Mouse (Mus musculus) thymus, adult 2 months (tissue): ENCODE results near the gene Zfhx3. TPM values are rescaled to one million over a fixed set of nuclear protein-coding genes. Genes with fewer than 3 reads are reported as not detected.

Source experiments
- DNase-seq: peaks from one replicate; pipeline ENCODE4 v3.0.0; 2021
- H3K27ac ChIP-seq: fragments of 200-500 bp; 2 replicates; pipeline ENCODE4 v1.5.1; 2012; ENCODE audit warnings: low read length, control low read depth; ENCODE audit not compliant: control insufficient read depth, insufficient read depth
- H3K27me3 ChIP-seq: fragments of 200-500 bp; 2 replicates; pipeline ENCODE4 v1.6.1; 2012; ENCODE audit warnings: mild to moderate bottlenecking, low read length, moderate library complexity, mixed read lengths; ENCODE audit not compliant: control insufficient read depth, insufficient read depth
- H3K36me3 ChIP-seq: fragments of 200-500 bp; 2 replicates; pipeline ENCODE4 v1.6.1; 2012; ENCODE audit warnings: mild to moderate bottlenecking, low read length, moderate library complexity; ENCODE audit not compliant: control insufficient read depth, insufficient read depth
- H3K4me1 ChIP-seq: fragments of 200-500 bp; replicated peaks from 2 replicates; pipeline ENCODE4 v1.6.1; 2012; ENCODE audit warnings: low read length; ENCODE audit not compliant: control insufficient read depth, insufficient read depth
- H3K4me3 ChIP-seq: fragments of 200-500 bp; 2 replicates; pipeline ENCODE4 v1.5.1; 2012; ENCODE audit warnings: mild to moderate bottlenecking, low read length, control low read depth, moderate library complexity; ENCODE audit not compliant: control insufficient read depth, insufficient read depth
- CTCF ChIP-seq: fragments of 200-500 bp; IDR thresholded peaks from 2 replicates; pipeline ENCODE4 v1.5.1; 2012; ENCODE audit warnings: mild to moderate bottlenecking, control low read depth, low read length, moderate library complexity, borderline replicate concordance; ENCODE audit not compliant: control insufficient read depth, poor library complexity, insufficient read depth; ENCODE audit errors: extremely low read depth
- POLR2A ChIP-seq: fragments of 200-500 bp; IDR thresholded peaks from 2 replicates; pipeline ENCODE4 v1.6.1; 2012; ENCODE audit warnings: mild to moderate bottlenecking, low read length, control low read depth, moderate library complexity; ENCODE audit not compliant: control insufficient read depth, poor library complexity, insufficient read depth; ENCODE audit errors: extremely low read depth
- WGBS: fragments of 180-500 bp; shearing (Covaris S2); methylation state at CpG from one replicate; pipeline ENCODE4 v1.1.7; 2018; 5-methylcytosine and 5-hydroxymethylcytosine counted together
- polyA plus RNA-seq: library from polyadenylated mRNA; depleted of rRNA; stranded (reverse); fragments of >200 nt; gene quantifications from 2 replicates; pipeline ENCODE4 v1.2.3, GENCODE M21; 2012

The Zfhx3 gene
- polyA plus RNA-seq, 1 experiment, result 1.1 TPM

DNA sequence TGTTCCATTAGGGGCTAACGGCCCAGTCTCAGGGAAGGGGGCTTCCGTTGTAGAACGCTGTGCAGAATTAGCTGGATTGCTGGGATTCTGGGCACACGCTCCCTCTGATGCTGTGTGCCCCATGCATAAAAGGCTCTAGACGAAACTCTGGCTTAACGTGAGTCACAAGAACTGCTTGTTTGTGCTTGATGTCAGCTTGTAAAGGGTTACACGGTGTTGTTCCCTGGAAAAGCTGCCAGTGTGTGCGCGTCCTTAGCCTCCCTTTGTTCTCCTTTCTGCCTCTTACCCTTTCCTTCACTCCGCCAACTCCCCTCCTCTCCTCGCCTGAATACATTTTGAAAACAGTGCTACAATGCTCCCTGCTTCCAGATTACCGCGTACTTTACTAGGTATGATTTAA lies 1001.9 kb downstream of the Zfhx3 start:
- TF ChIP-seq POLR2A (no peak), CTCF (no peak)
- Histone ChIP-seq H3K27ac (no peak overlapping the region), H3K4me1 (no peaks in the 10 kb centered on the region), H3K36me3 (no peaks in the 10 kb centered on the region), H3K4me3 (no peak overlapping the region), H3K27me3 (no peaks in the 10 kb centered on the region)
- no peak for DNase-seq
- 97% methylated on average over 13 of the region's 13 CpGs for WGBS

DNA sequence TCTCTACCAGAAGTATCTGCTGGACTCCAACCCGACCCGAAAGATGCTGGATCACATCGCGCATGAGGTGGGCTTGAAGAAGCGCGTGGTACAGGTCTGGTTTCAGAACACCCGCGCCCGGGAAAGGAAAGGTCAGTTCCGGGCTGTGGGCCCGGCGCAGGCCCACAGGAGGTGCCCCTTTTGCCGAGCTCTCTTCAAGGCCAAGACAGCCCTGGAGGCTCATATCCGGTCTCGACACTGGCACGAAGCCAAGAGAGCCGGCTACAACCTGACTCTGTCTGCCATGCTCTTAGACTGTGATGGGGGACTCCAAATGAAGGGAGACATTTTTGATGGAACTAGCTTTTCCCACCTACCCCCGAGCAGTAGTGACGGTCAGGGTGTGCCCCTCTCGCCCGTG lies 1007.9 kb downstream of the Zfhx3 start:
- Histone ChIP-seq H3K4me3 (no peak overlapping the region), H3K27me3 (no peaks in the 10 kb centered on the region), H3K27ac (no peak overlapping the region), H3K36me3 (no peaks in the 10 kb centered on the region), H3K4me1 (no peaks in the 10 kb centered on the region)
- 98% methylated on average over 21 of the region's 21 CpGs for WGBS
- DNase-seq, result no peak
- TF ChIP-seq POLR2A (no peak), CTCF (no peak)

DNA sequence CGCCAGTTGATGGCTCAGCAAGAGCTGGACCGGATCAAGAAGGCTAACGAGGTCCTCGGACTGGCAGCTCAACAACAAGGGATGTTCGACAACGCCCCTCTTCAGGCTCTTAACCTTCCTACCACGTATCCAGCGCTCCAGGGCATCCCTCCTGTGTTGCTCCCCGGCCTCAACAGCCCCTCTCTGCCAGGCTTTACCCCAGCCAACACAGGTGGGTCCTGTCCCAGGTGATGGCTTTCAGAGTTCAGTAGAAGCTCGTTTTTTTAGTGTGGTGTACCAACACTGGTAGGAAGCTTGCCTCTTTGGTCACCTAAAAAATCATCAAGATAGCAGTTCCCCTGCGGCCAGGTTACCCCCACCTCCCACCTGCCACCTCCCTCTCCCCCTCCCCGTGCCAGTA lies 1009.1 kb downstream of the Zfhx3 start:
- Histone ChIP-seq H3K36me3 (no peaks in the 10 kb centered on the region), H3K27me3 (no peaks in the 10 kb centered on the region), H3K27ac (no peak overlapping the region), H3K4me3 (no peak overlapping the region), H3K4me1 (no peaks in the 10 kb centered on the region)
- WGBS, result 93% methylated on average over 12 of the region's 12 CpGs
- no peak for TF ChIP-seq POLR2A
- DNase-seq, result no peak

DNA sequence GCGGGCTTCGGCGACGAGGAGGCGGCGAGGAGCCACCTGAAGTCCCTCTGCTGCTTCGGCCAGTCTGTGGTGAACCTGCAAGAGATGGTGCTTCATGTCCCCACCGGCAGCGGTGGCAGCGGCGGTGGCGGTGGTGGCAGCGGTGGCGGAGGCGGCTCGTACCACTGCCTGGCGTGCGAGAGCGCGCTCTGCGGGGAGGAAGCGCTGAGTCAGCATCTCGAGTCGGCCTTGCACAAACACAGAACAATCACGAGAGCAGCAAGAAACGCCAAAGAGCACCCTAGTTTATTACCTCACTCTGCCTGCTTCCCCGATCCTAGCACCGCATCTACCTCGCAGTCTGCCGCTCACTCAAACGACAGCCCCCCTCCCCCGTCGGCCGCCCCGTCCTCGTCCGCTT lies 1014.0 kb downstream of the Zfhx3 start:
- DNase-seq, result peak; percentile 14

DNA sequence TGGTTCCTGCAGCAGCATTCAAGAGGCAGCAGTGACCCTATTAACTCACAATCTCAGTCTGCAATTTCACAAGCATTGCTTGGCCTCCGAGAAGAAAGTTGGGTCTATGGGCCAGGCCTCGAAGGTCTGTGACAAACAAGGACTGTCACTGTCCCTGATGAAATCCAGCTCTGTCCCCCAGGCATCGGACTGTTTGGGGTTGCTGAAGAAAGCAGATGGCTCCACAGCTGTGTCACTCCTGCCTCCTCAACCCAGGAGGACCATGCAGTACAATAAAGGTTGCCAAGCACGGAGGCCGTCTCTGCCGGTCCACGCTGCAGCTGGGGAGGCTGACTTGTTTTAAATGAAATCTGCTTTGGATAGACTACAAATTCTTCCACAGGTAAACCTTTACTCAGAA lies 1020.1 kb downstream of the Zfhx3 start:
- no peaks in the 10 kb centered on the region for H3K36me3 ChIP-seq
- no peak overlapping the region for H3K27ac ChIP-seq
- WGBS, result 83% methylated on average over 7 of the region's 7 CpGs
- no peak for DNase-seq
- TF ChIP-seq POLR2A (no peak), CTCF (no peak)
- no peaks in the 10 kb centered on the region for H3K27me3 ChIP-seq
- no peak overlapping the region for H3K4me3 ChIP-seq
- no peaks in the 10 kb centered on the region for H3K4me1 ChIP-seq

More for the DNA sequence above, 1014.0 kb downstream of the Zfhx3 start:
- no peaks in the 10 kb centered on the region for H3K36me3 ChIP-seq
- WGBS, result 91% methylated on average over 37 of the region's 37 CpGs
- no peak overlapping the region for H3K27ac ChIP-seq
- no peaks in the 10 kb centered on the region for H3K27me3 ChIP-seq
- no peak for TF ChIP-seq POLR2A
- TF ChIP-seq CTCF, result no peak
- no peaks in the 10 kb centered on the region for H3K4me1 ChIP-seq
- no peak overlapping the region for H3K4me3 ChIP-seq

DNA sequence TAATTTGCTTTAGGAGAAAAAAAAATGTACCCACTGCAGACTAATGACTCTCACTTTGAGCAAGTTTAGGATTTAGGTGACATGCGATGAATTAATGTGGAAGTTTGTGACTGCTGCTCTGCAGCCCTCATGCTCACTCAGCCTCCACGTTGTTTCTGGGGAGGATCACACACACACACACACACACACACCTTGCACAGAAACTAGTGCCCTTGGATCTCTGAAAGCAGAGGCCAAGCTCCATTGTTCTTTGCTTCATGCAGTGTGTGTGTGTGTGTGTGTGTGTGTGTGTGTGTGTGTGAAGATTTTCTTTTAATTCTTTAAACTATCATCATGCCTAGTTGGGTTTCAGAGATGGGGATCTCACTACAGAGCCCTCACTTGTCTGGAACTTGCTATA lies 1020.7 kb downstream of the Zfhx3 start:
- H3K27ac ChIP-seq, result no peak overlapping the region
- WGBS, result 76% methylated on average over 2 of the region's 2 CpGs
- H3K27me3 ChIP-seq, result no peaks in the 10 kb centered on the region
- H3K4me3 ChIP-seq, result no peak overlapping the region
- no peaks in the 10 kb centered on the region for H3K36me3 ChIP-seq
- no peaks in the 10 kb centered on the region for H3K4me1 ChIP-seq
- DNase-seq, result no peak
- TF ChIP-seq CTCF (no peak), POLR2A (no peak)

DNA sequence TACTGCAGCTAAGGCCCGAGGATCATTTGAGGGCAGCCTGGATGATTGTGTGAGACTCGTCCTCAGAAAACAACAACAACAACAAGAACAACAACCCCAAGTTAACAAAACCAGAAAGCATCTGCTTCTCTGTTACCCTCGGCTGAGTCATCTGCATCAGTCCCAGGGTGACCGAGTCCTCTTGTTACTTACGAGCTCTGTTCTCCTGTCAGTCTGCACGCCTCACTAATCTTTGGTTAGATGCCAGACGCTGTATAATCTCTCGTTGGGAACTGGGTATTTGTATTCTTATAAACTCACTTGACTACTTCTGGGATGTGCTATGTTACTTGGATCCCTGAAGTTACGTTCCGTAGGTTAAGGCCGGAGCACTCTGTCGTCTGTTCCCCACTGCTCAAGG lies 1023.6 kb downstream of the Zfhx3 start:
- no peak overlapping the region for H3K27ac ChIP-seq
- WGBS, result 93% methylated on average over 12 of the region's 12 CpGs
- H3K27me3 ChIP-seq, result no peaks in the 10 kb centered on the region
- H3K36me3 ChIP-seq, result no peaks in the 10 kb centered on the region
- H3K4me3 ChIP-seq, result no peak overlapping the region
- no peak for TF ChIP-seq CTCF
- no peak for TF ChIP-seq POLR2A
- no peak for DNase-seq
- no peaks in the 10 kb centered on the region for H3K4me1 ChIP-seq
